In genomic region chr5:111046359-111046758, GRCm38 (mm10) we compare ENCODE assay signal across 21 mouse cellular contexts.
DNase-seq lines count a peak whose midpoint lies in the region; ATAC-seq and TF ChIP-seq lines count a peak whose summit lies in the region.
"Had no signal": no experiment of that assay in that cellular context is flagged by ENCODE, and none has a peak within 500 bp of the region (broad histone marks: within the 10 kb centered on the region; RNA-seq: fewer than 3 reads in every experiment).

No protein-coding gene starts in this region.

- no peak for TF ChIP-seq CTCF in gastrocnemius, adult 2 months (IDR thresholded peaks at IDR 0.05)
- no peak for TF ChIP-seq CTCF in forebrain, postnatal 0 days (IDR thresholded peaks at IDR 0.05; ENCODE audit: low read depth)

- no peaks in the 10 kb centered on the region for H3K9me3 ChIP-seq in lung, embryonic 16.5 days (ENCODE audit: control insufficient read depth, low read length)
- no peaks in the 10 kb centered on the region for H3K9me3 ChIP-seq in forebrain, postnatal 0 days (ENCODE audit: low read length)
- H3K9me3 ChIP-seq: G1E; heart, embryonic 10.5 days; limb, embryonic 15.5 days; lung, embryonic 15.5 days had no signal

- no peak for ATAC-seq in lung, embryonic 16.5 days (ENCODE audit: low read depth)
- ATAC-seq in forebrain, postnatal 0 days = no peak
- ATAC-seq: inflammation-experienced regulatory T-cells, adult 6 months had no signal

- intact Hi-C loops in gastrocnemius, adult 2 months (cut with DNase I) = no loop called here
- intact Hi-C loops in gastrocnemius, postnatal 36 days (cut with DNase I) = no loop called here

- H3K27ac ChIP-seq in gastrocnemius, adult 2 months = peak overlapping the region; percentile 48
- H3K27ac ChIP-seq in lung, embryonic 16.5 days (ENCODE audit: low read length) = no peak overlapping the region
- H3K27ac ChIP-seq in forebrain, postnatal 0 days (ENCODE audit: low read depth, low read length) = peak overlapping the region; percentile 16; the same call in 1 of the 2 replicates
- H3K27ac ChIP-seq: heart, embryonic 10.5 days; liver, embryonic 14.5 days; lung, embryonic 15.5 days had no signal

- peaks cover 47% of the 10 kb centered on the region for H3K4me1 ChIP-seq in lung, embryonic 16.5 days (replicated peaks; ENCODE audit: control insufficient read depth, insufficient read depth, low read length)
- H3K4me1 ChIP-seq in forebrain, postnatal 0 days (ENCODE audit: insufficient read depth) = peaks cover 54% of the 10 kb centered on the region

- 0 out of 2 replicates have a peak overlapping the region, but pooled peaks have one; percentile 23 for H3K4me2 ChIP-seq in lung, embryonic 16.5 days (ENCODE audit: low read depth, low read length)
- H3K4me2 ChIP-seq in forebrain, postnatal 0 days (ENCODE audit: low read depth) = no peak overlapping the region

- peak overlapping the region; percentile 62 for H3K4me3 ChIP-seq in gastrocnemius, adult 2 months
- no peak overlapping the region for H3K4me3 ChIP-seq in lung, embryonic 16.5 days (ENCODE audit: low read length)
- H3K4me3 ChIP-seq in forebrain, postnatal 0 days (ENCODE audit: low read depth, low read length) = no peak overlapping the region
- H3K4me3 ChIP-seq: heart, embryonic 10.5 days; limb, embryonic 15.5 days; lung, embryonic 15.5 days had no signal

- 70% methylated on average over 6 of the region's 6 CpGs for WGBS in lung, embryonic 16.5 days
- 76% methylated on average over 6 of the region's 6 CpGs for WGBS in forebrain, postnatal 0 days

- H3K27me3 ChIP-seq in lung, embryonic 16.5 days (ENCODE audit: control insufficient read depth, insufficient read depth, low read depth, low read length) = no peaks in the 10 kb centered on the region
- H3K27me3 ChIP-seq in forebrain, postnatal 0 days (ENCODE audit: insufficient read depth, low read length) = no peaks in the 10 kb centered on the region
- H3K27me3 ChIP-seq: CH12.LX; limb, embryonic 15.5 days; lung, embryonic 15.5 days had no signal

- no peak overlapping the region for H3K9ac ChIP-seq in lung, embryonic 16.5 days (ENCODE audit: low read length)
- no peak overlapping the region for H3K9ac ChIP-seq in forebrain, postnatal 0 days
- H3K9ac ChIP-seq: limb, embryonic 15.5 days; liver, embryonic 14.5 days; lung, embryonic 15.5 days had no signal

- no peaks in the 10 kb centered on the region for H3K36me3 ChIP-seq in lung, embryonic 16.5 days (ENCODE audit: control insufficient read depth, insufficient read depth, low read length)
- H3K36me3 ChIP-seq in forebrain, postnatal 0 days (ENCODE audit: insufficient read depth) = no peaks in the 10 kb centered on the region
- H3K36me3 ChIP-seq: G1E; heart, embryonic 10.5 days; limb, embryonic 15.5 days; lung, embryonic 15.5 days had no signal

- DNase-seq in gastrocnemius, adult 2 months = peak; percentile 46
- no peak for DNase-seq in gastrocnemius, postnatal 36 days
- DNase-seq in lung, postnatal 25 days (ENCODE audit: low spot score) = no peak
- peak; percentile 56 for DNase-seq in Muller cell, postnatal 12 days (ENCODE audit: inconsistent ontology term)
- no peak for DNase-seq in forebrain, postnatal 0 days
- no peak for DNase-seq in yolk sac, embryonic 10.5 days (ENCODE audit: low spot score)
- DNase-seq: adrenal gland, adult 2 months; B cell, adult 2 months; cerebellum, adult 11-12 months; kidney, adult 9 months; kidney, postnatal 14 days; left cerebral cortex, postnatal 4 days; thymus, postnatal 14 days had no signal

Comparison
In these comparisons a context has a peak if more than half of its experiments do, and no peak if none do; other contexts are left out.
1. DNase-seq: peak in gastrocnemius, adult 2 months (single experiment) and Muller cell, postnatal 12 days (single experiment); none in gastrocnemius, postnatal 36 days (0 of 2), lung, postnatal 25 days (single experiment), forebrain, postnatal 0 days (single experiment) and yolk sac, embryonic 10.5 days (single experiment).